Mouse (Mus musculus): ENCODE measurements at regions not wholly inside any gene's neighbourhood (a gene's known extent, or its start where the extent isn't known, plus 50 kb on each side); places are given as distances from the start of the nearest gene placed in this dataset.

DNA sequence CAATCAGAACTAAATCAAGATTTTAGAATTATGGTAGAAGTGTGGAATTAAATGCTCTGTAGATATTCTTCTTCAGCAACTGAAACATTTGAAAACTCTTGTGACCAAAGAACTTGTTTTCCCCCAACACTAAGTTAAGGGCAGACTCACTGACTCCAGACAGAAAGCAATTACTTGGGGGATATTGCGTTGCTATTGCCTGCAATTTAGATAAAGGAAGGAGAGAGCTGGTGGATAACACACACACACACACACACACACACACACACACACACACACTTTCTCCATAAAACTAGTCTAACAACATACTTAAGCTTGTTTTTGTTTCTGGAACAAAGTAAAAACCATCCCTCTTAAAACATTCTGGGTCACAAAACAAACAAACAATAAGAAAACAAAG, 198.5 kb upstream of the Nr2f2 start:
- DNase-seq: no peak

DNA sequence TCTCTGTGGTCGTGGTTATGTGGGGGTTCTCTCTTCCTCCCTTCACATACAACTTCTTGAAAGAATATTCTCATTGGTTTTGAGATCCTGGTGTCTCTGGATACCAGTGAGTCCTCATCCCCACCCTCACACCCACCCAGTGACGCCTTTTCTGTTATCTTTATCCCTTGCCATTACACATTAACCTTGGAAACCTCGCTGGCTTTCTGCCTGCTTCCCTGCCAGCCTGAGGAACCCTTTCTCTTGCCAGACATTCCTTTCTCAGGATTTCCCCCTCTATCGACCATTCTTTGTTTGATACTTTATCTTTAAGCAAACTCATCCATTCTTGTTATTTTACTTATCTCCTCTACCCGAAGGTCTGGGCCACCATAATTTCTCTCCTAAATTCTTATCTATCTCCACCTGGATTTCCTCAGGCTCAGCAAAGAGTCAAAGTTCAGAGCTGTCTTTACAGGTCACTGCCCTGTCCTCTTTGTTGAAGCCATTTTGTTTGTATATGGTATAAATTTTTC, 182.5 kb upstream of the Nr2f2 start:
- DNase-seq: no peak

GRCm38 (mm10) chr7:70541881-70542665, 175.5 kb upstream of the Nr2f2 start:
- no peak for DNase-seq

GRCm38 (mm10) chr7:70539121-70539642, 172.6 kb upstream of the Nr2f2 start:
- DNase-seq: no peak

DNA sequence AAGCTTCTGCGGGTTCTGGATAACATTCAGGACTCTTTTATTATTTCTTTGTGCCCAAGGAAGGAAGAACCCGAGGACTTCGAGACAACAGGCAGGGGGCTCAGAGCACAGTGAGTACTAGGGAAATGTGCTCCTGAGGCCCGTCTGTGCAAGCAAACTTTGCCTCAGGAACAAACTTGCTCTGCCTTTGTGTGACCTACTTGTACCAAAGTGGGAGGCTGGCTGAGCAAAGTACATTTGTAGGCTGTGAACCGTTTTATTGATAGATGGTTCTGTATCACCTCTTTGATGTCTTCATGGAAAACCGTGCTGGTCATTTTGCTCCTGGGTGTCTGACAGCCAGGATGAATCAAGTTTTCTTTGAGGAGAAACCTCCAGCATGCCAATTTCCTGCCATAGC, 169.5 kb upstream of the Nr2f2 start:
- no peak for DNase-seq

- no peak for DNase-seq
Measured at GRCm38 (mm10) chr7:70533552-70533951, 167.0 kb upstream of the Nr2f2 start.

DNA sequence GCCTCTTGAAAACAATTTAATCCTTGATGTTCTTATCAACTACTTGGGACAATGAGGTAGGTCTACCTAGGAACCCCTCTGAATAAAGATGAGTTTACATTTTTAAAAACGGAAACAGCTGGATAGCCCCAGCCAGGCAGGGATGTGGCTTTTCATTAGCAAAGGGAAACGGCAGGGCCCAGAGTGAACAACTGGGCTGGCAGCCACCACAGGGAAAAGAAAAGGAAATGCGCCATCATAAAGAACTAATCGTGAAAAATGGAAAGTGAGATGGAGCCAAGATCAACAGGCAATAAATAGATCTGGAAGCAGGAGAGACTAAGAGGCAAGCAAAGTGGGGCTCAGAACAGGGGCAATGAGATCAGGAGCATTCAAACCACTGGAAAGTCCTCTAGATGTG, 161.4 kb upstream of the Nr2f2 start:
- DNase-seq: no peak

- no peak for DNase-seq
Measured at GRCm38 (mm10) chr7:70525372-70525771, 158.8 kb upstream of the Nr2f2 start.

DNA sequence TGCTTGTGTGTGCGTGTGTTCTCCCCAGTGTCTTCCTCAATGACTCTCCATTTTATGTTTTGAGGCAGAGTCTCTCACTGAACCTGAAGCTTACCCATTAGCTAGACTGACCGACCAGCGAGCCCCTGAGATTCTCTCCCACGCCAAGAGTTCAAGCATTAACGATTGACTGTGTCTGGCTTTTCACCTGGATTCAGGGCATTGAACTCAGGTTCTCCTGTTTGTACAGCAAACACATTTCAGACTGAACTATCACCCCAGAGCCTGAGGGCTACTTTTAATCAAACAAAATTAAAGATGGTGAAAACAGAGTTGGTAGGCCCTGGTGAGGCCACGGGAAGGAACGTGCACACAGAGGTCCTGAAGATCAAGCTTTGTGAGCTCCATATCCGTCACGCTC, 158.2 kb upstream of the Nr2f2 start:
- no peak for DNase-seq

DNA sequence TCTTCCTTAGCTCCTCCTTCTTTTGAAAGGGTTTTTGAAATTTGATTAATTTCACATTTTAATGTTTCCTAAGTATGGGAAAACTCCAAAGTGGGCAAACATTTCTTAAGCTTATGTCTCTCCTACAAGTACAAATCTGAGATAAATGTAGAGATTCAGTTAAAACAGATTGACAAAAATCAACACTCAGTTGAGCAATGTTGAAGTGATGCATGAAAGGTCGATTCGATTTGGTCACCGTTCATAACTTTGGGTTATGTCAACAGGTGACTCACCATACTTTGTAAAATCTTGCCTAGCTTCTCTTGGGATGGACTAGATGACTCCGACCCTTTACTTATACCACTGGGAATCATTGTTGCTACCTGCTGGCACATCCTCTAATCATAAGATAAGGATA, 157.7 kb upstream of the Nr2f2 start:
- no peak for DNase-seq

GRCm38 (mm10) chr7:70516741-70517140, 150.2 kb upstream of the Nr2f2 start:
- no peak for DNase-seq

DNA sequence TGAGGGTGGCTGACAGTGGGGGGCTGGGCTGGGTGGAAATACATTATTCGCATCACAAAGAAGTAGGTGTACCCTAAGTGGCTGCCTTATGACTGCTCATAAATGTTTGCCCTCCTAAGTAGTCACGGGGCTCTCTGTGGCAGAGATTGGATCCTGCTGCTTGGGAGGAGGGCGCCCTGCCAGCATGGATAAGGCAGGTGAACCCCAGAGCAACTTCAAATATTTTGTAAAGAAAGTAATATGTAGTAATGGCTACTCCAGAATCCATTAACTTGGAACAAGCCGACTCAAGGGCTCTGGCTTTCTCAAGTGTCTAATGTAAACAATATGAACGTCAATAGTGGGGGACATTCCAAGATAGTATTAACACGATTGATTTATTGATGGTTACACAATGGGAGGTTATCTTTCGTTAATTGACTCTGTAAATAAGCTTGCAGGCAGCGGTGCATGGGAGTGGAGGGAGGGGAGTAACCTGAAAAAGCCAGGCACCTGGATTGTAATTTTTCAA, 148.9 kb upstream of the Nr2f2 start:
- peak; percentile 71 for DNase-seq

- DNase-seq: peak; percentile 49
Measured at GRCm38 (mm10) chr7:70514666-70515065, 148.1 kb upstream of the Nr2f2 start.

GRCm38 (mm10) chr7:70512354-70512753, 145.8 kb upstream of the Nr2f2 start:
- DNase-seq: no peak

DNA sequence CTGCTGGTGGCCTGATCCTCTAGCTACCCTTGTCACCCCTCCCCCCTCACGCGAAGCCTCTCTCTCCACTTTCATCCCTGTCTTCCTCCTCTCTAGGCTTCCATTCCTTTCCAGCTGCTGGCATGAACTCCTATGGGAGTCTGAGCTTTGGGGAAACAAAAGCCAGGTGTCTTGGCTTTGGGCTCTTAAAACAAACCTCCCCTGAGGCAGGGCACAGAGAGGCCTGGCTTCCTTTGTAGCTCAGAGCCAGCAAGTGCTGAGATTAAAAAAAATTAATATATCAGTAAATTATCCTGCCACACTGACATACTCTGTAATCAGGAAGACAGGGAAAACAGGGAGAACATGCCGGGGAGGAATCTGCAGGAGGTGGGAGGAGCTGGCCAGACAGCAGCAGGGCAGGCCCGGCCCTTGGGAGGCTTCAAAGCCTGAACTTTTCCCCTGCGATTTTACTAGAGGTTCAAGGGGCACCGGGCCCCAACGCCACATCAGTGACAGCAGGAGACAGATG, 139.2 kb upstream of the Nr2f2 start:
- DNase-seq: peak; percentile 16

DNA sequence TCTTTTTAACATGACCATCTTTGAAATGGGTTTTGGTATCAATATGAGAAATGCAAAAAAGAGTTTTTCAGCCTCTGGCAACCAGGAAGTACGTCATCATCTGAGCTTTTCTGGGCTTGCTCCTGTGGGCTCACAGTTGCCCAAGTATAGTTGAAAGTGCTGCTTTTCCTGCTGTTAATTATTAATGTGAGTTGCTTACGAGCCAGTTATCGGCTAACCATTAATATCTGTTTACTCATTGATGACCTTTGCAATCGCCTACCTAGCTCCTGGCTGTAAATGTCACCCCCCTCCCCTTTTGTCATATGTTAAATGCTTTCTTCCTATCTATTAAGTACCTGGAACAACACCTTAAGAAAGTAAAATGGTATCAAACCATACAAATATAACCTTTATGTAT, 135.3 kb upstream of the Nr2f2 start:
- DNase-seq: no peak

GRCm38 (mm10) chr7:70496541-70497154, 130.1 kb upstream of the Nr2f2 start:
- DNase-seq: no peak

DNA sequence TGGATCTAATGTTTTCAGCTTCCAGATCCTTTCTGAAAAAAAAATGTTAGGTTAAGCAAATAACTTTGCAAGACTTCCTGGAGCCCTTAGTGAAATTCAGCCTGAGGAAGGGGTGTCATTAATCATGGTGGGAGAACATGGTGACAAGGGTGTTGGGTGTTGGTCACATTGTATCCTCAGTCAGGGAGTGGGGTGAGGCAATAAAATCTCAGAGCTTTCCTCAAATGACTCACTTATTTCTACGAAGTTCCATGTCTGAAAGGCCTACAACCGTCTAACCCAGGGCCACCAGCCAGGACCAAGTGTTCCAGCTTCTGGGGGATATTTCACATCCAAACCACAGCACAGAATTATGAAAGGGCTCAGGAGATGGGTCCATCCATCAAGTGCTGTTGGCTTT, 117.7 kb upstream of the Nr2f2 start:
- DNase-seq: no peak

- DNase-seq: no peak
Measured at GRCm38 (mm10) chr7:70483536-70483935, 117.0 kb upstream of the Nr2f2 start.

DNA sequence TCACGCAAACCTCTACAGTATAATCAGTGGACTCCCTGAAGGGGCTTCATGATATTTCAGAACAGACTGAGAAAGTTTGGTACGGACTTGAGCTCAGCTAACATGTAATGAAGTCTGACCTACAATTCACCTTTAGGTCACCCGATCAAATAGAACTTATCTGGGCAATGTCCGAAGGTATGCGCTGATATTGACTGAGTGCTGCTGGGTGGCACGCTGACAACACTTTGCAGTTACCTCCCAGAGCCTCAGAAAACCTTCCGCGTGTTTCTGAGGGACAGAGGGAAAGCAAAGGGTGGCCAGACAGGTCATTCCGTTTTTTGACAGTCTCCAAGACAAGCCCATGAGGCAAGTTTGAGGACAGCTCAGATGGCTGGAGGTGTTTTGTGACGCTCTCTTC, 115.3 kb upstream of the Nr2f2 start:
- DNase-seq: no peak

DNA sequence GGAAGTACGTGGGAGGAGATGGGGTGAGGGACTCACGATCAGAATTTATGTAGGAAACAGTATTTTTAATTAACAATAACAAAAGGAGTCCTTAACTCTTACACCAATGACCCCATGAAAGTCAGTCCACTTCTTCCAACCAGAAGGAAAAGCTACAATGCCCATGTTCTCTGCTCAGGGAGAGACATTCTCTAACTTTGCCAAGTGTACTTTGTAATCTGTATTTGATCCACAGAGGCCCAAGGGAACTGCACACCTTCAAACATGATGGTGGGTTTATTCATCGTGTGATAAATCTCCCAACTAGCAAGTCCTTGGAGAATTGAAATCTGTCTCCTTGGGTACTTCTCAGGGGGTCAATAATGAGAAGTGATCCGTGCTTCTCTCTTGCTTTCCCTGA, 106.3 kb upstream of the Nr2f2 start:
- no peak for DNase-seq

DNA sequence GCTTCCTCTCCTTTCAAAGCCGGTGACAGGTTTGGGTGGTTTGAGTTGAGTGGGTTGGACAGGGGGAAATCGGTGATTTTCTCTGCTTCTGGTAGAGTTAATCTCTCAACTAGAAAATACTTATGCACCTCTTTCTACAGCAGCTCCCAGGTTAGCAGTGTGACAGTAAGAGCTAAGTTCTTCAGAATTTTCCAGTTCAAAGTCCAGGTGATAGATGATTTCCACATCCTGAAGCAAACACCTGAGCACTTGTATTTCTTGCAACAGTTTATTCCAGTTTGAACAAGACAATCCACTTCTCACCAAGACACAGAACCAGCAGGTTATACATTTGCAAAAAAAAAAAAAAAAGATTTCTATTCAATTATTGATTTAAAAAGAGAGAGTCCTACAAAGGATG, 104.0 kb upstream of the Nr2f2 start:
- DNase-seq: no peak

DNA sequence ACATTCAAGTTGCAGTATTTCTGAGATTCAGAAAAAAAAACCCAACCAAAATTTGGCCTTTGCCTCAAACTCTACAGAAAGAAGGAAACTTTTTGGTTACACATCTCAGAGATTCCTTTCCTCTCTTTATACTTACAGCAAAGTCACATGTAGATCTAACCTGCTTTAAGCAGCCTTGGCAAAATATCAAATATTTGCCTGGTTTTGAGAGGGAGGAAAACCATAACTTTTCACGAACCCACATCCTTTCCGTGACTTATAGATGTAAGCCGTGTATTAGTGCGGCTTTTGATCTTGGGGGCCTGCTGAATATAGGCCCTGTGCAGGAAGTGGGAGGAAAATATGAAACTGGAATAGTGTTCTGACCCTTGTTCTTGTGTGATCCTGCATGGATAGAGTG, 95.6 kb upstream of the Nr2f2 start:
- no peak for DNase-seq

- no peak for DNase-seq
Measured at GRCm38 (mm10) chr7:70454525-70454924, 88.0 kb upstream of the Nr2f2 start.

All from lung, postnatal 36 days (tissue).